Mouse (Mus musculus) CD4-positive naive resting alpha-beta T cell, adult 76 days (primary cell): ENCODE data around the gene Gm8265. TPM values are rescaled to one million over a fixed set of nuclear protein-coding genes. Genes with fewer than 3 reads are reported as not detected.

Experiments used
- total RNA-seq: library from RNA; stranded (reverse); gene quantifications from one replicate; pipeline ENCODE4 v1.2.4, GENCODE M21; 2023

Gm8265 gene
- not detected for total RNA-seq

GRCm38 (mm10) chr14:5632928-5633327 is at the start of gene Gm8265:
Gene Gm8265 (minus strand): TSS chr14:5633028.

Other genes with a start within 250 kb of the Gm8265 start
- gene Gm3500, start 244.0 kb downstream of the Gm8265 start, total RNA-seq, result not detected
- not detected for gene Gm3194, start 177.6 kb downstream of the Gm8265 start, total RNA-seq
- gene Gm8246, start 155.2 kb downstream of the Gm8265 start, total RNA-seq, result not detected
- not detected for gene Gm3187, start 148.8 kb downstream of the Gm8265 start, total RNA-seq
- gene Gm3488, start 131.4 kb downstream of the Gm8265 start, total RNA-seq, result not detected
- gene Gm3532, start 94.5 kb downstream of the Gm8265 start, total RNA-seq, result not detected
- not detected for gene Gm9603, start 54.4 kb upstream of the Gm8265 start, total RNA-seq
- not detected for gene Gm3373, start 108.5 kb upstream of the Gm8265 start, total RNA-seq
- gene Gm3383, start 175.0 kb upstream of the Gm8265 start, total RNA-seq, result 1.3 TPM
- gene Gm3424, start 197.3 kb upstream of the Gm8265 start, total RNA-seq, result not detected
- gene Gm8237, start 247.4 kb upstream of the Gm8265 start, total RNA-seq, result not detected